Mouse (Mus musculus) heart, adult 18-20 months (tissue): Measurements from ENCODE around the gene Cdkn1b. TPM values are rescaled to one million over a fixed set of nuclear protein-coding genes. Genes with fewer than 3 reads are reported as not detected.
A peak's percentile ranks its signal among the peaks of the same experiment; 100 is the strongest.

Source experiments
- DNase-seq, 2 experiments: peaks; one replicate each; pipeline ENCODE4 v3.0.0; 2021 to 2022; ENCODE audit warnings: mixed read lengths in 1 of 2
- total RNA-seq, 2 experiments: library from RNA; stranded (reverse); gene quantifications; 2 replicates each; pipeline ENCODE4 v1.2.3; 2021

Gene Cdkn1b
- total RNA-seq, 2 experiments from 2014 or later, result 33.8 to 41.5 TPM

GRCm38 (mm10) chr6:134930383-134930782 is 10.2 kb downstream of the Cdkn1b start:
- DNase-seq, result no peak

- DNase-seq, result no peak
Measured at GRCm38 (mm10) chr6:134931146-134931545, 10.9 kb downstream of the Cdkn1b start.

- no peak for DNase-seq
Measured at GRCm38 (mm10) chr6:134932486-134933206, 12.4 kb downstream of the Cdkn1b start.

GRCm38 (mm10) chr6:134933207-134933558 is 13.0 kb downstream of the Cdkn1b start:
- DNase-seq, result no peak

- DNase-seq, result no peak
Measured at GRCm38 (mm10) chr6:134934305-134934704, 14.1 kb downstream of the Cdkn1b start.

GRCm38 (mm10) chr6:134939781-134940180 is 19.6 kb downstream of the Cdkn1b start:
- no peak for DNase-seq

- DNase-seq, result no peak
Measured at GRCm38 (mm10) chr6:134943759-134944407, 23.7 kb downstream of the Cdkn1b start.

GRCm38 (mm10) chr6:134946054-134946453 is 25.9 kb downstream of the Cdkn1b start:
- no peak for DNase-seq

- DNase-seq, result peak in 1 of 2 experiments; percentile 22
Measured at GRCm38 (mm10) chr6:134946858-134947257, 26.7 kb downstream of the Cdkn1b start.

- DNase-seq, result peak; percentile 74 to 90
Measured at GRCm38 (mm10) chr6:134947311-134948087, 27.3 kb downstream of the Cdkn1b start.

GRCm38 (mm10) chr6:134948522-134949061 is 28.4 kb downstream of the Cdkn1b start:
- no peak for DNase-seq

GRCm38 (mm10) chr6:134949241-134949640 is 29.0 kb downstream of the Cdkn1b start:
- no peak for DNase-seq

- no peak for DNase-seq
Measured at GRCm38 (mm10) chr6:134951364-134951763, 31.2 kb downstream of the Cdkn1b start.

- DNase-seq, result no peak
Measured at GRCm38 (mm10) chr6:134953976-134954375, 33.8 kb downstream of the Cdkn1b start.

- no peak for DNase-seq
Measured at GRCm38 (mm10) chr6:134956388-134956787, 36.2 kb downstream of the Cdkn1b start.

- no peak for DNase-seq
Measured at GRCm38 (mm10) chr6:134961286-134961685, 41.1 kb downstream of the Cdkn1b start.

- no peak for DNase-seq
Measured at GRCm38 (mm10) chr6:134961858-134962517, 41.8 kb downstream of the Cdkn1b start.

GRCm38 (mm10) chr6:134962518-134962893 is 42.3 kb downstream of the Cdkn1b start:
- DNase-seq, result no peak

GRCm38 (mm10) chr6:134963910-134964309 is 43.7 kb downstream of the Cdkn1b start:
- DNase-seq, result no peak

GRCm38 (mm10) chr6:134966681-134967080 is 46.5 kb downstream of the Cdkn1b start:
- no peak for DNase-seq

- no peak for DNase-seq
Measured at GRCm38 (mm10) chr6:134968326-134968725, 48.1 kb downstream of the Cdkn1b start.

GRCm38 (mm10) chr6:134969498-134969897 is 49.3 kb downstream of the Cdkn1b start:
- DNase-seq, result no peak
